Mouse (Mus musculus): ENCODE results near the gene Qdpr. TPM values are rescaled to one million over a fixed set of nuclear protein-coding genes. Genes with fewer than 3 reads are reported as not detected.
"Not testable (repeated sequence)": the region's sequence is repeated elsewhere in the genome, so short reads cannot be mapped to it uniquely, and the experiment has no call there.

Gene Qdpr
- polyA plus RNA-seq, 1 experiment = 84.8 TPM

GRCm38 (mm10) chr5:45438301-45438700, 11.7 kb downstream of the Qdpr start:
- H3K4me1 ChIP-seq (ENCODE audit: control insufficient read depth, insufficient read depth, insufficient read length, low read length) = peaks cover 10% of the 10 kb centered on the region; the same call in 1 of the 2 replicates
- no peak overlapping the region for H3K27ac ChIP-seq (ENCODE audit: insufficient read depth, low read depth, low read length)
- TF ChIP-seq POLR2A (IDR thresholded peaks at IDR 0.05; ENCODE audit: low read depth, low read length) (no peak), CTCF (IDR thresholded peaks at IDR 0.05; ENCODE audit: extremely low read depth, insufficient read length, insufficient replicate concordance, low read depth, low read length) (no peak)
- WGBS = 91% methylated on average over 8 of the region's 8 CpGs
- no peak overlapping the region for H3K4me3 ChIP-seq (ENCODE audit: low read depth, low read length)
- no peaks in the 10 kb centered on the region for H3K27me3 ChIP-seq (ENCODE audit: control insufficient read depth, insufficient read depth, low read length)
- peaks cover 36% of the 10 kb centered on the region for H3K36me3 ChIP-seq (ENCODE audit: control insufficient read depth, insufficient read depth, low read length)

- TF ChIP-seq CTCF (IDR thresholded peaks at IDR 0.05; ENCODE audit: extremely low read depth, insufficient read length, insufficient replicate concordance, low read depth, low read length) (no peak), POLR2A (IDR thresholded peaks at IDR 0.05; ENCODE audit: low read depth, low read length) (no peak)
- Histone ChIP-seq H3K27me3 (ENCODE audit: control insufficient read depth, insufficient read depth, low read length) (no peaks in the 10 kb centered on the region), H3K4me3 (ENCODE audit: low read depth, low read length) (no peak overlapping the region), H3K27ac (ENCODE audit: insufficient read depth, low read depth, low read length) (no peak overlapping the region), H3K4me1 (ENCODE audit: control insufficient read depth, insufficient read depth, insufficient read length, low read length) (peaks cover 10% of the 10 kb centered on the region; the same call in 1 of the 2 replicates), H3K36me3 (ENCODE audit: control insufficient read depth, insufficient read depth, low read length) (peaks cover 32% of the 10 kb centered on the region)
- WGBS = 66% methylated on average over 4 of the region's 4 CpGs
Observed at GRCm38 (mm10) chr5:45437826-45438225, 12.2 kb downstream of the Qdpr start.

- TF ChIP-seq CTCF (IDR thresholded peaks at IDR 0.05; ENCODE audit: extremely low read depth, insufficient read length, insufficient replicate concordance, low read depth, low read length) (no peak), POLR2A (IDR thresholded peaks at IDR 0.05; ENCODE audit: low read depth, low read length) (no peak)
- H3K4me3 ChIP-seq (ENCODE audit: low read depth, low read length) = no peak overlapping the region; the same call in 1 of the 2 replicates
- H3K36me3 ChIP-seq (ENCODE audit: control insufficient read depth, insufficient read depth, low read length) = peaks cover 37% of the 10 kb centered on the region
- H3K4me1 ChIP-seq (ENCODE audit: control insufficient read depth, insufficient read depth, insufficient read length, low read length) = peaks cover 10% of the 10 kb centered on the region; the same call in 1 of the 2 replicates
- peak overlapping the region; percentile 81 for H3K27ac ChIP-seq (ENCODE audit: insufficient read depth, low read depth, low read length)
- WGBS = 40% methylated on average over 14 of the region's 14 CpGs
- no peaks in the 10 kb centered on the region for H3K27me3 ChIP-seq (ENCODE audit: control insufficient read depth, insufficient read depth, low read length)
Observed at GRCm38 (mm10) chr5:45435967-45436950, 13.8 kb downstream of the Qdpr start.

GRCm38 (mm10) chr5:45427891-45428290, 22.1 kb downstream of the Qdpr start:
- Histone ChIP-seq H3K27me3 (ENCODE audit: control insufficient read depth, insufficient read depth, low read length) (no peaks in the 10 kb centered on the region), H3K4me1 (ENCODE audit: control insufficient read depth, insufficient read depth, insufficient read length, low read length) (no peaks in the 10 kb centered on the region), H3K27ac (ENCODE audit: insufficient read depth, low read depth, low read length) (no peak overlapping the region), H3K4me3 (ENCODE audit: low read depth, low read length) (no peak overlapping the region), H3K36me3 (ENCODE audit: control insufficient read depth, insufficient read depth, low read length) (peaks cover 7% of the 10 kb centered on the region)
- TF ChIP-seq POLR2A (IDR thresholded peaks at IDR 0.05; ENCODE audit: low read depth, low read length) = no peak
- TF ChIP-seq CTCF (IDR thresholded peaks at IDR 0.05; ENCODE audit: extremely low read depth, insufficient read length, insufficient replicate concordance, low read depth, low read length) = no peak
- 94% methylated on average over 7 of the region's 7 CpGs for whole genome bisulfite sequencing

- TF ChIP-seq POLR2A (IDR thresholded peaks at IDR 0.05; ENCODE audit: low read depth, low read length) = no peak
- TF ChIP-seq CTCF (IDR thresholded peaks at IDR 0.05; ENCODE audit: extremely low read depth, insufficient read length, insufficient replicate concordance, low read depth, low read length) = no peak
- H3K27ac ChIP-seq (ENCODE audit: insufficient read depth, low read depth, low read length) = no peak overlapping the region
- H3K4me1 ChIP-seq (ENCODE audit: control insufficient read depth, insufficient read depth, insufficient read length, low read length) = no peaks in the 10 kb centered on the region
- H3K4me3 ChIP-seq (ENCODE audit: low read depth, low read length) = no peak overlapping the region
- H3K27me3 ChIP-seq (ENCODE audit: control insufficient read depth, insufficient read depth, low read length) = no peaks in the 10 kb centered on the region
- WGBS = 52% methylated on average over 1 of the region's 1 CpGs
- H3K36me3 ChIP-seq (ENCODE audit: control insufficient read depth, insufficient read depth, low read length) = peaks cover 2% of the 10 kb centered on the region; the same call in 1 of the 2 replicates
Observed at GRCm38 (mm10) chr5:45426416-45427034, 23.5 kb downstream of the Qdpr start.

GRCm38 (mm10) chr5:45425771-45426170, 24.3 kb downstream of the Qdpr start:
- WGBS = 63% methylated on average over 1 of the region's 1 CpGs
- H3K27me3 ChIP-seq (ENCODE audit: control insufficient read depth, insufficient read depth, low read length); H3K27ac ChIP-seq (ENCODE audit: insufficient read depth, low read depth, low read length); H3K4me1 ChIP-seq (ENCODE audit: control insufficient read depth, insufficient read depth, insufficient read length, low read length); H3K36me3 ChIP-seq (ENCODE audit: control insufficient read depth, insufficient read depth, low read length); H3K4me3 ChIP-seq (ENCODE audit: low read depth, low read length): not testable (repeated sequence)
